In the genomic region with DNA sequence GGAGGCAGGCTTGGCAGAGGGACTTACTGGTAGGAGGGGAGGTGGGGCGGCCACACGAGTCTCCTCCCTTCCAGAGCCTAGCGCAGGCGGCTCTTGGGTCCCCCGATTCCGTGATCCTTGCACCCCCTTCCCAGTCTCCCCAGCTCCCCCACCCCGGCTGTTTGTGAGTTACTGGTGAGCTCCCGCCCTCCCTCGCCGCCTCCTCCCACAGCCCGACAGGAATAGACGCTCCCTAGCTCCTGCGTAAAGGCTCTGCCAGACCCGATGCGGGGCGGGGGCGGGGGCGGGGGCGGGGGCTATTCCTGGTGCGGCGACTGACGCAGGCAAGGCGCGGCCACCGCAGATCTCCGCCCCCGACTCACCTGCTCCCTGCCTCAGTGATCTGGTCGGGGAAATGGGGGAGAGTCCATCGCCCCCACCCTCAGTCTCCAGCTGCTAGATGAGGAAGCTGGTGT, we compare ENCODE assay signal across 8 mouse cellular contexts.
DNase-seq lines count a peak whose midpoint lies in the region; ATAC-seq and TF ChIP-seq lines count a peak whose summit lies in the region.

No protein-coding gene starts in this region.

- no peak for TF ChIP-seq CTCF in liver, postnatal 0 days (IDR thresholded peaks at IDR 0.05; ENCODE audit: low read depth)

- no peak overlapping the region for H3K9ac ChIP-seq in liver, embryonic 11.5 days (ENCODE audit: low read depth, low read length)
- no peak overlapping the region for H3K9ac ChIP-seq in liver, postnatal 0 days (replicated peaks)
- no peak overlapping the region for H3K9ac ChIP-seq in forebrain, embryonic 14.5 days (ENCODE audit: low read length)
- no peak overlapping the region for H3K9ac ChIP-seq in midbrain, embryonic 16.5 days (ENCODE audit: low read depth, low read length)

- no peaks in the 10 kb centered on the region for H3K4me1 ChIP-seq in liver, embryonic 11.5 days (replicated peaks; ENCODE audit: control insufficient read depth, insufficient read depth, low read length)
- peaks cover 7% of the 10 kb centered on the region; the same call in 1 of the 2 replicates for H3K4me1 ChIP-seq in liver, postnatal 0 days (ENCODE audit: insufficient read depth)
- peaks cover 18% of the 10 kb centered on the region; the same call in 1 of the 2 replicates for H3K4me1 ChIP-seq in forebrain, embryonic 14.5 days (ENCODE audit: control insufficient read depth, insufficient read depth, low read length)
- H3K4me1 ChIP-seq in midbrain, embryonic 16.5 days (ENCODE audit: control insufficient read depth, insufficient read depth, low read length) = peaks cover 13% of the 10 kb centered on the region

- H3K4me3 ChIP-seq in liver, embryonic 11.5 days (ENCODE audit: low read depth, low read length) = 0 out of 2 replicates have a peak overlapping the region, but pooled peaks have one; percentile 14
- no peak overlapping the region for H3K4me3 ChIP-seq in liver, postnatal 0 days (ENCODE audit: low read depth, low read length)
- peak overlapping the region; percentile 9; the same call in 1 of the 2 replicates for H3K4me3 ChIP-seq in forebrain, embryonic 14.5 days (ENCODE audit: low read depth, low read length)
- no peak overlapping the region for H3K4me3 ChIP-seq in midbrain, embryonic 16.5 days (ENCODE audit: low read depth, low read length)

- no peaks in the 10 kb centered on the region for H3K9me3 ChIP-seq in liver, embryonic 11.5 days (ENCODE audit: control insufficient read depth, low read length)
- H3K9me3 ChIP-seq in liver, postnatal 0 days (ENCODE audit: low read length) = no peaks in the 10 kb centered on the region
- no peaks in the 10 kb centered on the region for H3K9me3 ChIP-seq in forebrain, embryonic 14.5 days (replicated peaks; ENCODE audit: control insufficient read depth, low read length)
- no peaks in the 10 kb centered on the region for H3K9me3 ChIP-seq in midbrain, embryonic 16.5 days (replicated peaks; ENCODE audit: control insufficient read depth, low read length, poor library complexity, severe bottlenecking)

- no peak overlapping the region for H3K27ac ChIP-seq in liver, embryonic 11.5 days (ENCODE audit: low read depth, low read length)
- H3K27ac ChIP-seq in liver, postnatal 0 days (ENCODE audit: low read depth) = no peak overlapping the region
- no peak overlapping the region for H3K27ac ChIP-seq in forebrain, embryonic 14.5 days (ENCODE audit: low read depth, low read length)
- H3K27ac ChIP-seq in midbrain, embryonic 16.5 days (ENCODE audit: low read length) = no peak overlapping the region

- peak overlapping the region; percentile 45 for H3K4me2 ChIP-seq in liver, embryonic 11.5 days
- no peak overlapping the region for H3K4me2 ChIP-seq in liver, postnatal 0 days (ENCODE audit: low read depth, low read length)
- H3K4me2 ChIP-seq in forebrain, embryonic 14.5 days (ENCODE audit: low read length) = peak overlapping the region; percentile 25; the same call in 1 of the 2 replicates
- H3K4me2 ChIP-seq in midbrain, embryonic 16.5 days (ENCODE audit: low read length) = peak overlapping the region; percentile 27; the same call in 1 of the 2 replicates

- TF ChIP-seq EP300 in liver, postnatal 0 days (IDR thresholded peaks at IDR 0.05; ENCODE audit: low read depth) = no peak

- WGBS in liver, embryonic 11.5 days = 3% methylated on average over 22 of the region's 29 CpGs
- 5% methylated on average over 29 of the region's 29 CpGs for WGBS in liver, postnatal 0 days (ENCODE audit: insufficient replicate concordance)
- 3% methylated on average over 25 of the region's 29 CpGs for WGBS in forebrain, embryonic 14.5 days
- 7% methylated on average over 23 of the region's 29 CpGs for WGBS in midbrain, embryonic 16.5 days

- no peak for DNase-seq in liver, embryonic 11.5 days (ENCODE audit: low spot score)
- no peak for DNase-seq in liver, postnatal 0 days
- DNase-seq in forebrain, embryonic 14.5 days (ENCODE audit: low spot score) = no peak
- DNase-seq in layer of hippocampus, adult 8-10 months (ENCODE audit: low spot score in 2 of 2) = peak; percentile 62 to 79
- DNase-seq in ovary, postnatal 14 days (ENCODE audit: low spot score) = no peak
- DNase-seq in kidney, postnatal 14 days = no peak
- DNase-seq in gastrocnemius, adult 18-20 months (ENCODE audit: low spot score) = no peak

- H3K27me3 ChIP-seq in liver, embryonic 11.5 days (replicated peaks; ENCODE audit: control insufficient read depth, insufficient read depth, low read length) = peaks cover 71% of the 10 kb centered on the region
- peaks cover 51% of the 10 kb centered on the region for H3K27me3 ChIP-seq in liver, postnatal 0 days (ENCODE audit: insufficient read depth, low read length)
- peaks cover 44% of the 10 kb centered on the region for H3K27me3 ChIP-seq in forebrain, embryonic 14.5 days (replicated peaks; ENCODE audit: control insufficient read depth, insufficient read depth, low read length)
- H3K27me3 ChIP-seq in midbrain, embryonic 16.5 days (ENCODE audit: control insufficient read depth, insufficient read depth, low read depth, low read length) = peaks cover 3% of the 10 kb centered on the region; the same call in 1 of the 2 replicates

- ATAC-seq in liver, embryonic 11.5 days (replicated peaks; ENCODE audit: low FRiP score) = no peak
- ATAC-seq in liver, postnatal 0 days = no peak
- ATAC-seq in forebrain, embryonic 14.5 days = no peak
- ATAC-seq in midbrain, embryonic 16.5 days = no peak

- H3K36me3 ChIP-seq in liver, embryonic 11.5 days (ENCODE audit: control insufficient read depth, insufficient read depth, low read length) = no peaks in the 10 kb centered on the region
- H3K36me3 ChIP-seq in liver, postnatal 0 days (replicated peaks; ENCODE audit: insufficient read depth, low read length) = no peaks in the 10 kb centered on the region
- no peaks in the 10 kb centered on the region for H3K36me3 ChIP-seq in forebrain, embryonic 14.5 days (ENCODE audit: control insufficient read depth, insufficient read depth, low read length)
- no peaks in the 10 kb centered on the region for H3K36me3 ChIP-seq in midbrain, embryonic 16.5 days (ENCODE audit: control insufficient read depth, insufficient read depth, low read length)

Comparison
In these comparisons a context has a peak if more than half of its experiments do, and no peak if none do; other contexts are left out.
1. H3K4me3 ChIP-seq: peak in liver, embryonic 11.5 days (single experiment) and forebrain, embryonic 14.5 days (single experiment); none in liver, postnatal 0 days (single experiment) and midbrain, embryonic 16.5 days (single experiment).
2. DNase-seq: peak in layer of hippocampus, adult 8-10 months (2 of 2); none in liver, embryonic 11.5 days (single experiment), liver, postnatal 0 days (single experiment), forebrain, embryonic 14.5 days (single experiment), ovary, postnatal 14 days (single experiment), kidney, postnatal 14 days (single experiment) and gastrocnemius, adult 18-20 months (single experiment).